Mouse (Mus musculus) forebrain, embryonic 14.5 days (tissue): ENCODE data around the gene Arsb. TPM values are rescaled to one million over a fixed set of nuclear protein-coding genes. Genes with fewer than 3 reads are reported as not detected.

Experiments
- ATAC-seq: fragments of 200-750 bp; cut with Nextera tagmentation; 2 replicates; pipeline ENCODE4 v1.8.0; 2017; ENCODE audit warnings: mild to moderate bottlenecking, moderate library complexity
- DNase-seq: peaks from one replicate; pipeline ENCODE4 v3.0.0-alpha.2; 2015; ENCODE audit warnings: low spot score
- H3K27ac ChIP-seq: fragments of 300-500 bp; sonication (generic); 2 replicates; pipeline ENCODE4 v1.5.1; 2014; ENCODE audit warnings: low read depth, mild to moderate bottlenecking, control low read depth, low read length, moderate library complexity
- H3K27me3 ChIP-seq: fragments of 300-500 bp; sonication (generic); replicated peaks from 2 replicates; pipeline ENCODE4 v1.6.1; 2014; ENCODE audit warnings: low read length, control low read depth, mixed read lengths; ENCODE audit not compliant: control insufficient read depth, insufficient read depth
- H3K36me3 ChIP-seq: fragments of 300-500 bp; sonication (generic); 2 replicates; pipeline ENCODE4 v1.6.1; 2014; ENCODE audit warnings: low read length, control low read depth; ENCODE audit not compliant: control insufficient read depth, insufficient read depth
- H3K4me1 ChIP-seq: fragments of 300-500 bp; sonication (generic); 2 replicates; pipeline ENCODE4 v1.6.1; 2014; ENCODE audit warnings: antibody characterized with exemption, low read length, control low read depth; ENCODE audit not compliant: control insufficient read depth, insufficient read depth
- H3K4me2 ChIP-seq: fragments of 300-500 bp; sonication (generic); 2 replicates; pipeline ENCODE4 v1.6.1; 2014; ENCODE audit warnings: mild to moderate bottlenecking, control low read depth, low read length
- H3K4me3 ChIP-seq: fragments of 300-500 bp; sonication (generic); 2 replicates; pipeline ENCODE4 v1.5.1; 2014; ENCODE audit warnings: low read depth, low read length, control low read depth
- H3K9ac ChIP-seq: fragments of 300-500 bp; sonication (generic); 2 replicates; pipeline ENCODE4 v1.6.1; 2014; ENCODE audit warnings: mild to moderate bottlenecking, low read length, control low read depth, moderate library complexity
- H3K9me3 ChIP-seq: fragments of 300-500 bp; sonication (generic); replicated peaks from 2 replicates; pipeline ENCODE4 v1.6.1; 2016; ENCODE audit warnings: low read length, control low read depth, mixed read lengths; ENCODE audit not compliant: control insufficient read depth
- WGBS: fragments of 180-500 bp; shearing (Covaris S2); extraction: QIAGEN DNeasy Blood & Tissue Kit; methylation state at CpG from one replicate; pipeline ENCODE4 v1.1.7; 2014; 5-methylcytosine and 5-hydroxymethylcytosine counted together
- polyA plus RNA-seq: library from polyadenylated mRNA; unstranded; fragments of >200 nt; fragmentation: Nextera tagmentation; extraction: Ambion mirVana; gene quantifications from 2 replicates; pipeline ENCODE4 v1.2.1, GENCODE M21; 2014

Gene Arsb
- polyA plus RNA-seq, 1 experiment from 2014 or later = 10.0 TPM

GRCm38 (mm10) chr13:93847614-93848013 lies 76.2 kb downstream of the Arsb start:
- WGBS = 64% methylated on average over 4 of the region's 4 CpGs
- no peak for ATAC-seq
- H3K27ac ChIP-seq = no peak overlapping the region
- H3K4me1 ChIP-seq = no peaks in the 10 kb centered on the region
- no peak overlapping the region for H3K4me3 ChIP-seq
- no peaks in the 10 kb centered on the region for H3K9me3 ChIP-seq
- DNase-seq = no peak
- no peak overlapping the region for H3K9ac ChIP-seq
- no peaks in the 10 kb centered on the region for H3K27me3 ChIP-seq
- no peaks in the 10 kb centered on the region for H3K36me3 ChIP-seq
- H3K4me2 ChIP-seq = no peak overlapping the region

- Histone ChIP-seq H3K4me1 (no peaks in the 10 kb centered on the region), H3K9me3 (no peaks in the 10 kb centered on the region), H3K4me2 (no peak overlapping the region), H3K27ac (no peak overlapping the region), H3K36me3 (no peaks in the 10 kb centered on the region), H3K4me3 (no peak overlapping the region), H3K9ac (no peak overlapping the region), H3K27me3 (no peaks in the 10 kb centered on the region)
- DNase-seq (no peak), ATAC-seq (no peak)
- 91% methylated on average over 6 of the region's 6 CpGs for WGBS
Measured at GRCm38 (mm10) chr13:93848615-93849014, 77.2 kb downstream of the Arsb start.

- Histone ChIP-seq H3K4me1 (no peaks in the 10 kb centered on the region), H3K9me3 (no peaks in the 10 kb centered on the region), H3K4me3 (no peak overlapping the region), H3K27ac (no peak overlapping the region), H3K36me3 (no peaks in the 10 kb centered on the region), H3K27me3 (no peaks in the 10 kb centered on the region), H3K4me2 (no peak overlapping the region), H3K9ac (no peak overlapping the region)
- no peak for ATAC-seq
- WGBS = 82% methylated on average over 5 of the region's 5 CpGs
- no peak for DNase-seq
Measured at GRCm38 (mm10) chr13:93849751-93850355, 78.4 kb downstream of the Arsb start.

DNA sequence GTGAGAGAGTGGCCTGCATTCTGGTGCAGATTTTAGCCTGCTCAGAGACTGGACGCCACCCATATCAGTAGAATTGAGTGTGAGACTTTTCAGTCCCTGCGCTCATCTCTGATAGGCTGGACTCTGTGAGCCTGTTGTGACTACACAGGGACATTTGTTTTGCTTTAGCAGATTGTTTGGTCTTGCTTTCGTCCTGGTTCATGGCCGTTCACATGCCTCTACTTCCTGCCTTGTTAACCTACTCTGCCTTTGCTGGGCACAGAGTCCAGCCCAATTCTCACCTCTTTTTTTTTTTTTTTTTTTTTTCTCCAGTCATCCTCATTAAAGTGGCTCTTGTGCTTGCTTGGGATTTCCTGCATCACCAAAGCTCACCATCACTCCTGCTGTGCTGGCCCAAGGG lies 79.2 kb downstream of the Arsb start:
- Histone ChIP-seq H3K27ac (no peak overlapping the region), H3K27me3 (no peaks in the 10 kb centered on the region), H3K4me2 (no peak overlapping the region), H3K36me3 (no peaks in the 10 kb centered on the region), H3K9me3 (no peaks in the 10 kb centered on the region), H3K4me1 (no peaks in the 10 kb centered on the region), H3K4me3 (no peak overlapping the region), H3K9ac (no peak overlapping the region)
- 64% methylated on average over 4 of the region's 4 CpGs for WGBS
- no peak for DNase-seq
- no peak for ATAC-seq

- Histone ChIP-seq H3K4me1 (no peaks in the 10 kb centered on the region), H3K4me3 (no peak overlapping the region), H3K27me3 (no peaks in the 10 kb centered on the region), H3K27ac (no peak overlapping the region), H3K4me2 (no peak overlapping the region), H3K9me3 (no peaks in the 10 kb centered on the region), H3K36me3 (no peaks in the 10 kb centered on the region), H3K9ac (no peak overlapping the region)
- ATAC-seq (no peak), DNase-seq (no peak)
- WGBS = 72% methylated on average over 14 of the region's 14 CpGs
Measured at GRCm38 (mm10) chr13:93852419-93853138, 81.1 kb downstream of the Arsb start.

GRCm38 (mm10) chr13:93853767-93854166 lies 82.3 kb downstream of the Arsb start:
- no peak for ATAC-seq
- 93% methylated on average over 6 of the region's 6 CpGs for WGBS
- no peak overlapping the region for H3K27ac ChIP-seq
- no peaks in the 10 kb centered on the region for H3K36me3 ChIP-seq
- no peaks in the 10 kb centered on the region for H3K9me3 ChIP-seq
- H3K27me3 ChIP-seq = no peaks in the 10 kb centered on the region
- H3K4me3 ChIP-seq = no peak overlapping the region
- no peak overlapping the region for H3K9ac ChIP-seq
- no peak overlapping the region for H3K4me2 ChIP-seq
- no peak for DNase-seq
- no peaks in the 10 kb centered on the region for H3K4me1 ChIP-seq

- no peak for ATAC-seq
- Histone ChIP-seq H3K4me3 (no peak overlapping the region), H3K9me3 (no peaks in the 10 kb centered on the region), H3K4me1 (no peaks in the 10 kb centered on the region), H3K27me3 (no peaks in the 10 kb centered on the region), H3K9ac (no peak overlapping the region), H3K36me3 (no peaks in the 10 kb centered on the region), H3K4me2 (no peak overlapping the region), H3K27ac (no peak overlapping the region)
- WGBS = 93% methylated on average over 8 of the region's 8 CpGs
- DNase-seq = no peak
Measured at GRCm38 (mm10) chr13:93854325-93854724, 82.9 kb downstream of the Arsb start.

- no peak overlapping the region for H3K4me3 ChIP-seq
- H3K4me1 ChIP-seq = no peaks in the 10 kb centered on the region
- WGBS = 94% methylated on average over 3 of the region's 3 CpGs
- no peak for ATAC-seq
- DNase-seq = no peak
- no peaks in the 10 kb centered on the region for H3K27me3 ChIP-seq
- no peak overlapping the region for H3K27ac ChIP-seq
- H3K9ac ChIP-seq = no peak overlapping the region
- no peaks in the 10 kb centered on the region for H3K9me3 ChIP-seq
- H3K36me3 ChIP-seq = no peaks in the 10 kb centered on the region
- H3K4me2 ChIP-seq = no peak overlapping the region
Measured at GRCm38 (mm10) chr13:93854966-93855562, 83.6 kb downstream of the Arsb start.

DNA sequence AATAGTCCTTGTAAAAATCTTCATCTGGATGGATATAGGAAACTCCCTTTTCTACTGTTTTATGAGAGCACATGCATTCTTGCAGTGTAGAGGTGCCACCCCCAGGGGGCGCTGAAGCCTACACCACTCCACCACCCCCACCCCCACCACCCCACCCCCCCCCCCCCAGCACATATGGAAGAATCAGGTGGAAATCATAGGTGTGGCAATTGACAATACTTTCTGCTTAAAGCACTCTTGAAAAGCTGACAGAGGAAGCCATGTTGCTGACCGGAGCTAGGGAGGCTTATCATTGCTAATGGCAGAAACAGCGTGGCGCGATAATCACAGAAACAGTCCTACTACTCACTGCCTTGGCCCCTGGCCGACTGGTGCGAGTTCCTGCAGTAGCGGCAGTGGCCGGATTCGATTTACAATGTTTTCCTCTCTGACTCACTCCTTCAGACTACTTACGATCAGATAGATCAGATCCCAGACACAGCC lies 84.3 kb downstream of the Arsb start:
- ATAC-seq = no peak
- no peaks in the 10 kb centered on the region for H3K9me3 ChIP-seq
- no peak for DNase-seq

More for the DNA sequence above, 84.3 kb downstream of the Arsb start:
- H3K36me3 ChIP-seq = no peaks in the 10 kb centered on the region
- no peak overlapping the region for H3K4me3 ChIP-seq
- no peak overlapping the region for H3K4me2 ChIP-seq
- H3K4me1 ChIP-seq = no peaks in the 10 kb centered on the region
- H3K27ac ChIP-seq = no peak overlapping the region
- WGBS = 34% methylated on average over 11 of the region's 11 CpGs
- H3K27me3 ChIP-seq = no peaks in the 10 kb centered on the region
- no peak overlapping the region for H3K9ac ChIP-seq
